Mouse (Mus musculus): ENCODE measurements around the gene Hsd17b1. TPM values are rescaled to one million over a fixed set of nuclear protein-coding genes. Genes with fewer than 3 reads are reported as not detected.
A peak's percentile ranks its signal among the peaks of the same experiment; 100 is the strongest.

Hsd17b1 gene
- polyA plus RNA-seq, 1 experiment from 2014 or later: not detected

GRCm38 (mm10) chr11:101094930-101095313 is 16.7 kb downstream of the Hsd17b1 start:
- DNase-seq (ENCODE audit: low spot score): no peak
- Histone ChIP-seq H3K4me1 (peaks cover 21% of the 10 kb centered on the region), H3K9me3 (no peaks in the 10 kb centered on the region), H3K36me3 (replicated peaks) (peaks cover 77% of the 10 kb centered on the region), H3K4me3 (peak overlapping the region; percentile 84), H3K27me3 (replicated peaks; ENCODE audit: low read depth, poor library complexity, severe bottlenecking) (no peaks in the 10 kb centered on the region), H3K27ac (replicated peaks) (peak overlapping the region; percentile 91)
- WGBS: under 1% methylated on average over 18 of the region's 18 CpGs

- WGBS: under 1% methylated on average over 43 of the region's 43 CpGs
- peak; percentile 95 for DNase-seq (ENCODE audit: low spot score)
- Histone ChIP-seq H3K4me3 (peak within 1 kb of the TSS; percentile 84), H3K4me1 (peaks cover 21% of the 10 kb centered on the region), H3K36me3 (replicated peaks) (peaks cover 77% of the 10 kb centered on the region), H3K27ac (replicated peaks) (peak within 1 kb of the TSS; percentile 91), H3K27me3 (replicated peaks; ENCODE audit: low read depth, poor library complexity, severe bottlenecking) (no peaks in the 10 kb centered on the region), H3K9me3 (no peaks in the 10 kb centered on the region)
Measured at GRCm38 (mm10) chr11:101095314-101096024, 17.3 kb downstream of the Hsd17b1 start, which contains the start of gene Psmc3ip. Gene Psmc3ip, minus strand, starts transcription at chr11:101095436.

- no peak for DNase-seq (ENCODE audit: low spot score)
- Histone ChIP-seq H3K4me3 (no peak overlapping the region), H3K9me3 (no peaks in the 10 kb centered on the region), H3K4me1 (peaks cover 21% of the 10 kb centered on the region), H3K27ac (replicated peaks) (no peak overlapping the region), H3K27me3 (replicated peaks; ENCODE audit: low read depth, poor library complexity, severe bottlenecking) (no peaks in the 10 kb centered on the region), H3K36me3 (replicated peaks) (peaks cover 77% of the 10 kb centered on the region)
- WGBS: 91% methylated on average over 8 of the region's 8 CpGs
Measured at GRCm38 (mm10) chr11:101098231-101098630, 20.0 kb downstream of the Hsd17b1 start.

- WGBS: 93% methylated on average over 5 of the region's 5 CpGs
- Histone ChIP-seq H3K27me3 (replicated peaks; ENCODE audit: low read depth, poor library complexity, severe bottlenecking) (no peaks in the 10 kb centered on the region), H3K4me3 (no peak overlapping the region), H3K36me3 (replicated peaks) (peaks cover 76% of the 10 kb centered on the region), H3K27ac (replicated peaks) (no peak overlapping the region), H3K4me1 (no peaks in the 10 kb centered on the region), H3K9me3 (no peaks in the 10 kb centered on the region)
- DNase-seq (ENCODE audit: low spot score): no peak
Measured at GRCm38 (mm10) chr11:101103011-101103410, 24.8 kb downstream of the Hsd17b1 start.

GRCm38 (mm10) chr11:101109351-101109750 is 31.1 kb downstream of the Hsd17b1 start:
- DNase-seq (ENCODE audit: low spot score): no peak
- peaks cover 34% of the 10 kb centered on the region for H3K36me3 ChIP-seq (replicated peaks)
- H3K9me3 ChIP-seq: no peaks in the 10 kb centered on the region
- H3K4me3 ChIP-seq: no peak overlapping the region
- WGBS: 87% methylated on average over 4 of the region's 4 CpGs
- H3K4me1 ChIP-seq: no peaks in the 10 kb centered on the region
- H3K27ac ChIP-seq (replicated peaks): no peak overlapping the region
- H3K27me3 ChIP-seq (replicated peaks; ENCODE audit: low read depth, poor library complexity, severe bottlenecking): no peaks in the 10 kb centered on the region

DNA sequence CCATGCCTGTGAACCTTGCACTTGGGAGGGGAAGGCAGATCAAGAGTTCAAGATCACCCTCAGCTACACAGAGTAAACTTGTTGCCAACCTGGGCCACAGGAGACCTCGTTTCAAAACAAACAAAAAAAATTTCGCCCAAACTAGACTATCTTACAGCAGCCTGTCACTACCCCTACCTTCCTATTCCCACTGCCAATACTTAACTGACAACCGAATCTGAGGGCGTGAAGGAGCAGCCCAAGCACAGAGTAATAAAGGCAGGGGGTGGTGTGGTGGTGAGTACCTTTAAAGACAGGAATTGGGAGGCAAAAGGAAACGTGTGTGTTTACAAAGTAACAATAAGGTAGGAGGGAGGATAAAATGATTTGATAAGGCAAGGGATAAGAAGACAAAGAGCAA is 32.5 kb downstream of the Hsd17b1 start:
- Histone ChIP-seq H3K36me3 (replicated peaks) (peaks cover 28% of the 10 kb centered on the region), H3K27me3 (replicated peaks; ENCODE audit: low read depth, poor library complexity, severe bottlenecking) (no peaks in the 10 kb centered on the region), H3K27ac (replicated peaks) (no peak overlapping the region), H3K9me3 (no peaks in the 10 kb centered on the region), H3K4me3 (no peak overlapping the region), H3K4me1 (peaks cover 4% of the 10 kb centered on the region)
- no peak for DNase-seq (ENCODE audit: low spot score)
- 71% methylated on average over 5 of the region's 5 CpGs for WGBS

GRCm38 (mm10) chr11:101111178-101111577 is 33.0 kb downstream of the Hsd17b1 start:
- peaks cover 8% of the 10 kb centered on the region for H3K4me1 ChIP-seq
- DNase-seq (ENCODE audit: low spot score): no peak
- H3K27me3 ChIP-seq (replicated peaks; ENCODE audit: low read depth, poor library complexity, severe bottlenecking): no peaks in the 10 kb centered on the region
- WGBS: 86% methylated on average over 4 of the region's 4 CpGs
- peaks cover 33% of the 10 kb centered on the region for H3K36me3 ChIP-seq (replicated peaks)
- H3K27ac ChIP-seq (replicated peaks): no peak overlapping the region
- no peaks in the 10 kb centered on the region for H3K9me3 ChIP-seq
- H3K4me3 ChIP-seq: no peak overlapping the region

DNA sequence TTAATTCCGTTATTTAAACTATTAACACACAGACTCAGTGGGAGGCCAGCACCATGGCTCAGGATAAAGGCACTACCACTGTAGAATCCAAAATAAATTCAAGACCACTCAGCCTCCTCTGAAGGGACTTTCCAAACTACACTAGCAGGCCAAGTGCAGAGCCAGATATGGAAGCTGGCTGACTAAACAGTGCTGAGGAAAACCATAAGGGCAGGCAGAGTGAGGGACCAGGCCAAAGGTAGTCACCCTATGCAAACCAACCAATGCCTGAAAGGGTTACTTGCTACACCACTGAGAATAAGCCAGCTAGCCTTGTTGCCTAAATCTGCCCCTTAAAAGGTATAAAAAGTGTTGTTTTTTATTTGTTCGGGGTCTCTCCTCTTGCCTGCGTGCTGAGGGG is 34.0 kb downstream of the Hsd17b1 start:
- 93% methylated on average over 3 of the region's 3 CpGs for WGBS
- Histone ChIP-seq H3K27me3 (replicated peaks; ENCODE audit: low read depth, poor library complexity, severe bottlenecking) (no peaks in the 10 kb centered on the region), H3K27ac (replicated peaks) (no peak overlapping the region), H3K4me3 (no peak overlapping the region), H3K36me3 (replicated peaks) (peaks cover 39% of the 10 kb centered on the region), H3K9me3 (no peaks in the 10 kb centered on the region), H3K4me1 (peaks cover 8% of the 10 kb centered on the region)
- DNase-seq (ENCODE audit: low spot score): no peak

- Histone ChIP-seq H3K27me3 (replicated peaks; ENCODE audit: low read depth, poor library complexity, severe bottlenecking) (no peaks in the 10 kb centered on the region), H3K4me3 (no peak overlapping the region), H3K27ac (replicated peaks) (no peak overlapping the region), H3K36me3 (replicated peaks) (peaks cover 41% of the 10 kb centered on the region), H3K4me1 (peaks cover 24% of the 10 kb centered on the region), H3K9me3 (no peaks in the 10 kb centered on the region)
- 69% methylated on average over 2 of the region's 2 CpGs for WGBS
- DNase-seq (ENCODE audit: low spot score): no peak
Measured at GRCm38 (mm10) chr11:101115564-101115963, 37.4 kb downstream of the Hsd17b1 start.

DNA sequence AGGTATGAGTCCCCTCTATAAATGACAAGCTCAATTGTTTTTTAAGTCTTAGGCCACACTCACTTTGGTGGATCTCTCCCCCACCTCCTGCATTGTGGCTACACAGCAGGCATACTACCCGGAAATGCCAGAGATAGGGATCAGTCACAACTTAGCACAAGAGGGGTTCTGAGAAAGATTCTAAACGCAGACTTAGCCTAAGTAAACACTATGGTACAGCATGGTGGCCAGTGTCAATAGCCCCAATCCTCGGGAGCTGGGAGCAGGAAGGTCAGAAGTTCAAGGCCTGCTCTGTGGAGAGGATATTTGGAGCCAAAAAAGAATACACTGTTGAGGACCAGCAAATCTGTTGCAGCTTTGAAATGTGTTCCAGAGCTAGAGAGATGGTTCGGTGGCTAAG is 39.9 kb downstream of the Hsd17b1 start:
- Histone ChIP-seq H3K9me3 (no peaks in the 10 kb centered on the region), H3K36me3 (replicated peaks) (peaks cover 51% of the 10 kb centered on the region), H3K4me1 (peaks cover 34% of the 10 kb centered on the region), H3K27me3 (replicated peaks; ENCODE audit: low read depth, poor library complexity, severe bottlenecking) (no peaks in the 10 kb centered on the region), H3K4me3 (peak overlapping the region; percentile 94), H3K27ac (replicated peaks) (no peak overlapping the region)
- 47% methylated on average over 4 of the region's 4 CpGs for WGBS
- no peak for DNase-seq (ENCODE audit: low spot score)

DNA sequence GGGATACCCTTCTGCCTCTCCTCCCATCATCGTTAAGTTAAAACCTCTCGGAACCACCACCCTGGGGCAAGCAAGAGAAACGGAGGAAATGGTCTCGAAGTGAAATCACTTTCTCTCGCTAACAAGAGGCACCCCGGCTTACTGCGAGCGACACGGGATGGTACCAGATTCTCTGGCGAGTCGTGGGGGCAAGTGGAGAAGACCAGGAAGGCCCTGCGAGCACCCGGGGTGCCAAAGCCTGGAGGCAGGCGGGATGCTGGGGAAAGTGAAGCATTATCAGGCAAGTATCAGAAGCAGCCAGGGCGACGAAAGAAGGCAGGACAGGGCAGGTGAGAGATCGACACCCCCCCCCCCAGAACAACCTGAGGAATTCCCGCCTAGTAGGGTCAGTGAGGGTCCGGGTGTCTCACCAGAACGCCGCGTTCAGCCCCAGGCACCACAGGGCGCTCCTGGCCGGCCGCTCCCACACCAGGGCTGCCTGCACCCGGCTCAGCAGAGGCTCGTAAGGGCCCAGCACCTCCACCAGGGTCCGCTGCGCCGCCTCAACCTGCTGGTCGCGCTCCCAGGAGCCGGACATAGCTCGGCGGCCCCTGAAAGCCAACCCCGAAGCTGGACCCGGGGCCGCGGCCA is 41.0 kb downstream of the Hsd17b1 start:
- 1% methylated on average over 39 of the region's 39 CpGs for WGBS
- H3K4me1 ChIP-seq: peaks cover 34% of the 10 kb centered on the region
- H3K4me3 ChIP-seq: peak overlapping the region; percentile 94
- H3K27ac ChIP-seq (replicated peaks): peak overlapping the region; percentile 93
- H3K27me3 ChIP-seq (replicated peaks; ENCODE audit: low read depth, poor library complexity, severe bottlenecking): no peaks in the 10 kb centered on the region
- H3K36me3 ChIP-seq (replicated peaks): peaks cover 50% of the 10 kb centered on the region
- H3K9me3 ChIP-seq: no peaks in the 10 kb centered on the region
- no peak for DNase-seq (ENCODE audit: low spot score)

GRCm38 (mm10) chr11:101119761-101120544 is 41.7 kb downstream of the Hsd17b1 start, which contains the start of the genes Retreg3 and Tubg1:
Gene Retreg3, minus strand, starts transcription at chr11:101119893.
Gene Tubg1, plus strand, starts transcription at chr11:101119938.
- under 1% methylated on average over 61 of the region's 61 CpGs for WGBS
- peaks cover 57% of the 10 kb centered on the region for H3K36me3 ChIP-seq (replicated peaks)
- peaks cover 34% of the 10 kb centered on the region for H3K4me1 ChIP-seq
- peak; percentile 100 for DNase-seq (ENCODE audit: low spot score)
- no peaks in the 10 kb centered on the region for H3K27me3 ChIP-seq (replicated peaks; ENCODE audit: low read depth, poor library complexity, severe bottlenecking)
- peak within 1 kb of the TSS; percentile 94 for H3K4me3 ChIP-seq
- peak within 1 kb of the TSS; percentile 93 for H3K27ac ChIP-seq (replicated peaks)
- no peaks in the 10 kb centered on the region for H3K9me3 ChIP-seq

Measured in embryonic facial prominence, embryonic 10.5 days (tissue).